Mouse (Mus musculus) lung, embryonic 16.5 days (tissue): ENCODE measurements around the gene Cytip. TPM values are rescaled to one million over a fixed set of nuclear protein-coding genes. Genes with fewer than 3 reads are reported as not detected.
A peak's percentile ranks its signal among the peaks of the same experiment; 100 is the strongest.

Experiments
- ATAC-seq: fragments of 200-750 bp; cut with Nextera tagmentation; 2 replicates; pipeline ENCODE4 v1.8.0; 2017; ENCODE audit warnings: low read depth, mild to moderate bottlenecking, moderate library complexity
- H3K27ac ChIP-seq: fragments of 300-500 bp; sonication (generic); 2 replicates; pipeline ENCODE4 v1.5.1; 2014; ENCODE audit warnings: mild to moderate bottlenecking, control low read depth, low read length
- H3K27me3 ChIP-seq: fragments of 300-500 bp; sonication (generic); 2 replicates; pipeline ENCODE4 v1.6.1; 2014; ENCODE audit warnings: low read depth, low read length, mixed read lengths; ENCODE audit not compliant: control insufficient read depth, insufficient read depth
- H3K36me3 ChIP-seq: fragments of 300-500 bp; sonication (generic); 2 replicates; pipeline ENCODE4 v1.6.1; 2014; ENCODE audit warnings: low read length; ENCODE audit not compliant: control insufficient read depth, insufficient read depth
- H3K4me1 ChIP-seq: fragments of 300-500 bp; sonication (generic); replicated peaks from 2 replicates; pipeline ENCODE4 v1.6.1; 2014; ENCODE audit warnings: low read length, mixed read lengths; ENCODE audit not compliant: control insufficient read depth, insufficient read depth
- H3K4me2 ChIP-seq: fragments of 300-500 bp; sonication (generic); 2 replicates; pipeline ENCODE4 v1.6.1; 2014; ENCODE audit warnings: low read depth, low read length, control low read depth
- H3K4me3 ChIP-seq: fragments of 300-500 bp; sonication (generic); 2 replicates; pipeline ENCODE4 v1.5.1; 2014; ENCODE audit warnings: mild to moderate bottlenecking, low read length, control low read depth
- H3K9ac ChIP-seq: fragments of 300-500 bp; sonication (generic); 2 replicates; pipeline ENCODE4 v1.6.1; 2014; ENCODE audit warnings: low read length, control low read depth
- H3K9me3 ChIP-seq: fragments of 300-500 bp; sonication (generic); 2 replicates; pipeline ENCODE4 v1.6.1; 2016; ENCODE audit warnings: low read length; ENCODE audit not compliant: control insufficient read depth
- WGBS: fragments of 180-500 bp; shearing (Covaris S2); extraction: QIAGEN DNeasy Blood & Tissue Kit; methylation state at CpG from one replicate; pipeline ENCODE4 v1.1.7; 2014; 5-methylcytosine and 5-hydroxymethylcytosine counted together
- polyA plus RNA-seq: library from polyadenylated mRNA; unstranded; fragments of >200 nt; fragmentation: Nextera tagmentation; extraction: Ambion mirVana; gene quantifications from 2 replicates; pipeline ENCODE4 v1.2.1, GENCODE M21; 2015

The Cytip gene
- polyA plus RNA-seq, 1 experiment from 2014 or later: 3.8 TPM

GRCm38 (mm10) chr2:58157466-58157865 lies 37.9 kb downstream of the Cytip start:
- Histone ChIP-seq H3K27me3 (no peaks in the 10 kb centered on the region), H3K9ac (no peak overlapping the region), H3K4me2 (no peak overlapping the region), H3K36me3 (no peaks in the 10 kb centered on the region), H3K9me3 (no peaks in the 10 kb centered on the region), H3K27ac (no peak overlapping the region), H3K4me3 (no peak overlapping the region), H3K4me1 (no peaks in the 10 kb centered on the region)
- ATAC-seq: no peak
- WGBS: 88% methylated on average over 5 of the region's 5 CpGs

GRCm38 (mm10) chr2:58156495-58157392 lies 38.6 kb downstream of the Cytip start:
- H3K4me3 ChIP-seq: no peak overlapping the region
- H3K9ac ChIP-seq: no peak overlapping the region
- H3K9me3 ChIP-seq: no peaks in the 10 kb centered on the region
- H3K4me2 ChIP-seq: no peak overlapping the region
- no peaks in the 10 kb centered on the region for H3K36me3 ChIP-seq
- H3K4me1 ChIP-seq: no peaks in the 10 kb centered on the region
- H3K27me3 ChIP-seq: no peaks in the 10 kb centered on the region
- ATAC-seq: no peak
- WGBS: 80% methylated on average over 5 of the region's 5 CpGs
- no peak overlapping the region for H3K27ac ChIP-seq

GRCm38 (mm10) chr2:58156108-58156415 lies 39.3 kb downstream of the Cytip start:
- Histone ChIP-seq H3K9me3 (no peaks in the 10 kb centered on the region), H3K4me3 (no peak overlapping the region), H3K9ac (no peak overlapping the region), H3K36me3 (no peaks in the 10 kb centered on the region), H3K27ac (no peak overlapping the region), H3K4me1 (no peaks in the 10 kb centered on the region), H3K4me2 (no peak overlapping the region), H3K27me3 (no peaks in the 10 kb centered on the region)
- WGBS: 78% methylated on average over 5 of the region's 5 CpGs
- ATAC-seq: no peak

- ATAC-seq: 0 out of 2 replicates have a peak, but pooled peaks have one; percentile 12
- H3K4me2 ChIP-seq: no peak overlapping the region
Observed at GRCm38 (mm10) chr2:58155271-58156107, 39.8 kb downstream of the Cytip start.

GRCm38 (mm10) chr2:58154555-58154954 lies 40.8 kb downstream of the Cytip start:
- no peak overlapping the region for H3K9ac ChIP-seq
- WGBS: 16% methylated on average over 1 of the region's 1 CpGs
- no peak overlapping the region for H3K4me2 ChIP-seq
- no peaks in the 10 kb centered on the region for H3K9me3 ChIP-seq
- H3K27ac ChIP-seq: no peak overlapping the region
- no peaks in the 10 kb centered on the region for H3K36me3 ChIP-seq
- H3K27me3 ChIP-seq: no peaks in the 10 kb centered on the region
- no peak overlapping the region for H3K4me3 ChIP-seq
- no peak for ATAC-seq
- H3K4me1 ChIP-seq: no peaks in the 10 kb centered on the region

More at GRCm38 (mm10) chr2:58155271-58156107, 39.8 kb downstream of the Cytip start:
- H3K4me1 ChIP-seq: no peaks in the 10 kb centered on the region
- H3K27ac ChIP-seq: no peak overlapping the region
- no peaks in the 10 kb centered on the region for H3K27me3 ChIP-seq
- H3K36me3 ChIP-seq: no peaks in the 10 kb centered on the region
- no peaks in the 10 kb centered on the region for H3K9me3 ChIP-seq
- H3K4me3 ChIP-seq: no peak overlapping the region
- WGBS: 54% methylated on average over 7 of the region's 7 CpGs
- no peak overlapping the region for H3K9ac ChIP-seq

GRCm38 (mm10) chr2:58153742-58154141 lies 41.6 kb downstream of the Cytip start:
- H3K27ac ChIP-seq: no peak overlapping the region
- H3K27me3 ChIP-seq: no peaks in the 10 kb centered on the region
- no peaks in the 10 kb centered on the region for H3K4me1 ChIP-seq
- H3K4me2 ChIP-seq: no peak overlapping the region
- H3K9me3 ChIP-seq: no peaks in the 10 kb centered on the region
- H3K9ac ChIP-seq: no peak overlapping the region
- no peak overlapping the region for H3K4me3 ChIP-seq
- ATAC-seq: no peak
- 69% methylated on average over 7 of the region's 7 CpGs for WGBS
- no peaks in the 10 kb centered on the region for H3K36me3 ChIP-seq

GRCm38 (mm10) chr2:58149983-58150405 lies 45.3 kb downstream of the Cytip start:
- no peaks in the 10 kb centered on the region for H3K9me3 ChIP-seq
- H3K4me1 ChIP-seq: no peaks in the 10 kb centered on the region
- no peak overlapping the region for H3K4me2 ChIP-seq
- H3K27me3 ChIP-seq: no peaks in the 10 kb centered on the region
- no peak overlapping the region for H3K4me3 ChIP-seq
- H3K9ac ChIP-seq: no peak overlapping the region
- ATAC-seq: no peak
- no peaks in the 10 kb centered on the region for H3K36me3 ChIP-seq
- no peak overlapping the region for H3K27ac ChIP-seq
- 82% methylated on average over 7 of the region's 7 CpGs for WGBS

- Histone ChIP-seq H3K4me3 (no peak overlapping the region), H3K9ac (no peak overlapping the region), H3K4me2 (no peak overlapping the region), H3K4me1 (peaks cover 2% of the 10 kb centered on the region; the same call in 1 of the 2 replicates), H3K36me3 (no peaks in the 10 kb centered on the region), H3K27ac (no peak overlapping the region), H3K9me3 (no peaks in the 10 kb centered on the region), H3K27me3 (no peaks in the 10 kb centered on the region)
- 87% methylated on average over 5 of the region's 5 CpGs for WGBS
- no peak for ATAC-seq
Observed at GRCm38 (mm10) chr2:58146572-58146971, 48.8 kb downstream of the Cytip start.

GRCm38 (mm10) chr2:58140531-58140930 lies 54.8 kb downstream of the Cytip start:
- no peak overlapping the region for H3K4me3 ChIP-seq
- no peak overlapping the region for H3K27ac ChIP-seq
- no peaks in the 10 kb centered on the region for H3K9me3 ChIP-seq
- H3K27me3 ChIP-seq: no peaks in the 10 kb centered on the region
- H3K4me2 ChIP-seq: no peak overlapping the region
- peaks cover 2% of the 10 kb centered on the region; the same call in 1 of the 2 replicates for H3K4me1 ChIP-seq
- WGBS: 82% methylated on average over 1 of the region's 1 CpGs
- no peak overlapping the region for H3K9ac ChIP-seq
- no peak for ATAC-seq
- no peaks in the 10 kb centered on the region for H3K36me3 ChIP-seq
